Mouse (Mus musculus): ENCODE results near the gene Cox14.
"Not testable (repeated sequence)": the region's sequence is repeated elsewhere in the genome, so short reads cannot be mapped to it uniquely, and the experiment has no call there.

Cox14 gene

DNA sequence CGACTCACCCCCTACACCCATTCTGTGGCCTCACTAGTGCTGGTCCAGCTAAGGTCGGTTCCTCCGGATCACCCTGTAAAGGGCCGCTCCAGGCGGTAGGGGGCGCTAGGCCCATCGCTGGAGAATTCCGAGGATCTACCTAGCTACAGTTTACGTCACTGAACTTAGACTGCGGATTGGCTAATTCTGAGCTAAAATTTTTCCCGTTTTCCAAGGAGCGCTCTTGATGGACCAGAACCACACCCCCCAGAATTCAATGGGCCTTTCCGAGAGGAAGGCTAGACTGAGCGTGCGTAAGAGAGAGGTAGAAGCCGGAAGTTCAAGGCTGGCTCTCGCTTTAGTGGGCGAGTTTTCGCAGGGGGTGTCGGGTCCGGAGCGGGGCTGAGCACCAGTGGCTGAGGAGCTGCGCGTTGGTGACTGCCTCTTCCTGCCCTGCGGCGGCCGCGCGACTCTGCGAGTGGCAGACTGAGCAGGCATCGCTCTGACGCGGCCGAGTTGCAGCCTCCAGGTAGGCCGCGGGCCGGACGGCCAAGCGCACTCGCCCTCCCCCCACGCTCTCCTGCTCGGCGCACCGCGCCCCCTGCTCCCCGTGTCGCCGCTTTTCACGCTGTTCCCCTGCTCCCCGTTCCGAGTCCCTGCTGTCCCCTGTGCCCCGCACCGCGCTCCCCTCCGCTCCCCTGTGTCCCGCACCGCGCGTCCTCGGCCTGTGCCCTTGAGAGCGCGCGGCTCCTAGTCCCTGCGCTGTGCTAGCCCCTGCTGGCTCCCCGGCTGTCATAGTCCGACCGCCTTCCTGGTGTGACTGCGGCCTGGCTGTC, at the start of gene Cox14:
Cox14 (plus strand) TSS at position 278 of the 815 bp plus-strand sequence.
- peak; percentile 96 for DNase-seq (ENCODE audit: extremely low read depth, insufficient read length, low spot score)

GRCm38 (mm10) chr15:99677089-99677488, 48.3 kb upstream of the Cox14 start:
- DNase-seq (ENCODE audit: extremely low read depth, insufficient read length, low spot score) = no peak

DNA sequence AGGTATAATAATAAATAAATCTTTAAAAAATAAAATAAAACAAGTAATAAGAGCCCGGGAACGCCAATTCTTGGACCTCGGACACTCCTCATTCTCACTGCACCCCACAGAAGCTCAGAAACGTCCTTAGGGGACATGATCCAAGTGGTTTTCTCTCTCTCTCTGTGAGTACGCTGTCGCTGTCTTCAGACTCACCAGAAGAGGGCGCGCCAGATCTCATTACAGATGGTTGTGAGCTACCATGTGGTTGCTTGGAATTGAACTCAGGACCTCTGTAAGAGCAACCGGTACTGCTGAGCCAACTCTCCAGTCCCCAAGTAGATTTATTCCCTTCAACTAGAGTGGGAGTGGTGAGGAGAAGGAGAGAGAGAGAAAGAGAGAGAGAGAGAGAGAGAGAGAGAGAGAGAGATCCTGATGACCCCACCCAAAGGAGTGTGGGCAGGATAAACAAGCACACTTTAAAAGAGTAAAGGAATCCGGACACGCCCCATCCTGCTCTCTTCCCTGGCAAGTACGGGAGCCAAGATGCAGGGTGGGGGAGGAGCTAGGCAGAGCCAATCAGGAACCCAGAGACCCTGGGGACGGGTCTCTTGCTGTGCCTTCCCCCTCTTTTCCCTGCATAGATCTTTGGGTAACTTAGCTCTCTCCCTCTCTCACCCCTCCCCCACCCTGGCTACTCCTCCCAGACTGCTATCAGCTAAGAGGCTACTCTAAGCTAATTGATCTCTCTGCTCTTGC, 47.2 kb upstream of the Cox14 start:
- DNase-seq (ENCODE audit: extremely low read depth, insufficient read length, low spot score) = no peak

- DNase-seq (ENCODE audit: extremely low read depth, insufficient read length, low spot score) = no peak
These were observed 46.4 kb upstream of the Cox14 start for GRCm38 (mm10) chr15:99679008-99679407.

DNA sequence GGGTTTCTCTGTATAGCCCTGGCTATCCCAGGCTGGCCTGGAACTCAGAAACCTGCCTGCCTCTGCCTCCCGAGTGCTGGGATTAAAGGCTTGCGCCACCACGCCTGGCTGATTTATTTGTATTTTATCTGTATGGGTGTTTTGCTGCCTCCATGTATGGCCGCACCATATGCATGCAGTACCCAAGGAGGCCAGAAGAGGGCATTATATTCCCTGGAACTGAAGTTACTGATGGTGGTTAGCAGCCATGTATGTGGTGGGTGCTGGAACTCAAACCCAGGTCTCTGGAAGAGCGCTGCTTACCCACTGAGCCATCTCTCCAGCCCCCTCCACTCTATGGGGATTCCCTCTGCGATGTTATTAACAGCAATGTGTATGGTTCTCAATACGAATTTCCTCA, 42.5 kb upstream of the Cox14 start:
- DNase-seq (ENCODE audit: extremely low read depth, insufficient read length, low spot score) = no peak

DNA sequence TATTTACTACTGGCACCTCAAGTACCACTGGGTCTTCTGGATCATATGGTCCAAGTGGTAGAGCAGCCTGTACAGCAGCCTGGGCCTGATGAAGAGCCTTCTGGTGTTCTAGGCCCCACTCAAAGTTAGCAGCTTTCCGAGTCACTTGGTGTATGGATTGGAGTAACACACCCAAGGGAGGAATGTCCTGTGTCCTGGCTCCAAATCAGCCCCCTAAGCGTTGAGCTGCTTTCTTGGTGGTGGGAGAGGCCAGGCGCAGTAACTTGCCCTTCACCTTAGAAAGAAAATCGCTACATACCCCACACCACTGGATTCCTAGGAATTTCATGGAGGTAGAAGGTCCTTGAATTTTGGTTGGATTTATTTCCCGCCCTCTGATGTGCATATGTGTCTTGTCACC, 41.3 kb upstream of the Cox14 start:
- DNase-seq (ENCODE audit: extremely low read depth, insufficient read length, low spot score) = no peak

DNA sequence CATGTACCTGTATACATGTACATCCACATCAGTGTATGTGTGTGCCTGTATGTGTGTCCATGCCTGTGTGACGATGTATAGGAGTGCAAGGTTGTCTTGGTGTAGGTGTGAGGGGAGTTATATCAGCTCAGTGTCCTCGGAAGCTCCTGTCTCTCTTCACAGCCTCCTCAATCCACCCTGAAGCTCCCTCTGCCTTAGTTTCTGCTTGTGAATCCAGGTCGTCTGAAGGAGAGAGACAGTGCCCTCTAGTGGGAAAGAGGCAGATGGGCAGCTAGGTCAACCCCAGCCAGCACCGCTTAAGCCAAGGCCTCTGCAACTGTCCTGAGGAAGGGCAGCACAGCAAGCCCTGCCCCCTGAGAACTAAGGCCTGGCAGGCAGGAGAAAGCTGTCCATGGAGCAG, 36.7 kb upstream of the Cox14 start:
- peak; percentile 48 for DNase-seq (ENCODE audit: extremely low read depth, insufficient read length, low spot score)

DNA sequence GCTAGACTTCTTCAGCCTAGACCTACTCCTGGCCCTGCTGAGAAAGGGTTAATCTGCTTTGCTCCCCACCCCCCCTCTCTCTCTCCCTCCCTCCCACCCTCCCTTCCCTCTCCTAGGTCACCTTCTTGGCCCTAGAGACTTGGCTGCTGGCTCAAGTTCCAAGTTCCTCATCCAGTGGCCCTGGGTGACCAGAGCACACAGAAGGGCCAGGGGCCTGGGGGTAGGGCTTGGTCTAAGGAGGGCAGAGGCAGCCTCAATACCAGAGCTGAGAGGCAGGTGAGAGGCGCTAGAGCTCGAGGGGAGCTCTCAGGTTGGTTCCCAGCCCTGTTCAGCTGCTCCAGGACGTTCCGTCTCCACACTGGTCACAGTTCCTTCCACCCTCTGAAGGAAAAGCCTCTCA, 34.5 kb upstream of the Cox14 start:
- DNase-seq (ENCODE audit: extremely low read depth, insufficient read length, low spot score) = no peak

DNA sequence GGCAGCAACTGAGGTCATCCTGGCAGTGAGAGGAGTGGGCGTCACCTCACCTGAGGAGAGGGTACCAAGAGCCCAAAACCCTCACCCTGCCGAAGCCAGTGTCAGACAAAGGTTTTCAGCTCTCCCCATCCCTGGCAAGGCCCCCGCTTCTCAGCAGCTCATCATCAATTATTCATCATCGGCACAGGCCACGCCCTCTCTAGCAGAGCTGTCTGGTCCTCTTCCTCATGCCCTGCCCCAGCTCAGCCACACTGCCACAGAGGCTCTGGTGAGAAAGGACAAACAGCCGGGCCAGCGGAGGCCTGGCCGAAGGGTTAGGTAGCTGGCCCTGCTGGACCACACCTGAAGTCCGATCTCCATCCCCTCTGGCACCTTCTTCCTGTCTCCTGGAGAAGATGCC, 33.4 kb upstream of the Cox14 start:
- no peak for DNase-seq (ENCODE audit: extremely low read depth, insufficient read length, low spot score)

- no peak for DNase-seq (ENCODE audit: extremely low read depth, insufficient read length, low spot score)
These were observed 28.1 kb upstream of the Cox14 start for GRCm38 (mm10) chr15:99697309-99697708.

DNA sequence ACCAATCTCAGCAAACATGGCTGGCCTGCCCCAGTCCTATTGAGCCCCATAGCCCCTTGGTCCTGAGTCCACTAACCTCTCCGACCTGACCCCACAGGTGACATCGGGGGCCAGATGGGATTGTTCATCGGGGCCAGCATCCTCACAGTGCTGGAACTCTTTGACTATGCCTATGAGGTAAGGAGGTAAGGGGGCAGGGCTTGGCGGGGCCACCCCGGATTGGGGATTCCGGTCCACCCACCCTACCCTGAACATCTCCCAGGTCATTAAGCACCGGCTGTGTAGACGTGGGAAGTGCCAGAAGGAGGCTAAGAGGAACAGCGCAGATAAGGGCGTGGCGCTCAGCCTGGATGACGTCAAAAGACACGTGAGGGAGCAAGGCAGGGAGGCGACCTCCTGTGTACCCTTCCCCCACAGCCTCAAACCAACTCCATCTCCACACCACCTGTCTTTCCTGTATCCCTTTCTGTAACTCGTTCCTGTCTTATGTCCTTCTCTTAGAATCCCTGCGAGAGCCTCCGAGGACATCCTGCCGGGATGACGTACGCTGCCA, 26.8 kb upstream of the Cox14 start:
- no peak for DNase-seq (ENCODE audit: extremely low read depth, insufficient read length, low spot score)

GRCm38 (mm10) chr15:99699715-99700114, 25.7 kb upstream of the Cox14 start:
- DNase-seq (ENCODE audit: extremely low read depth, insufficient read length, low spot score) = no peak

DNA sequence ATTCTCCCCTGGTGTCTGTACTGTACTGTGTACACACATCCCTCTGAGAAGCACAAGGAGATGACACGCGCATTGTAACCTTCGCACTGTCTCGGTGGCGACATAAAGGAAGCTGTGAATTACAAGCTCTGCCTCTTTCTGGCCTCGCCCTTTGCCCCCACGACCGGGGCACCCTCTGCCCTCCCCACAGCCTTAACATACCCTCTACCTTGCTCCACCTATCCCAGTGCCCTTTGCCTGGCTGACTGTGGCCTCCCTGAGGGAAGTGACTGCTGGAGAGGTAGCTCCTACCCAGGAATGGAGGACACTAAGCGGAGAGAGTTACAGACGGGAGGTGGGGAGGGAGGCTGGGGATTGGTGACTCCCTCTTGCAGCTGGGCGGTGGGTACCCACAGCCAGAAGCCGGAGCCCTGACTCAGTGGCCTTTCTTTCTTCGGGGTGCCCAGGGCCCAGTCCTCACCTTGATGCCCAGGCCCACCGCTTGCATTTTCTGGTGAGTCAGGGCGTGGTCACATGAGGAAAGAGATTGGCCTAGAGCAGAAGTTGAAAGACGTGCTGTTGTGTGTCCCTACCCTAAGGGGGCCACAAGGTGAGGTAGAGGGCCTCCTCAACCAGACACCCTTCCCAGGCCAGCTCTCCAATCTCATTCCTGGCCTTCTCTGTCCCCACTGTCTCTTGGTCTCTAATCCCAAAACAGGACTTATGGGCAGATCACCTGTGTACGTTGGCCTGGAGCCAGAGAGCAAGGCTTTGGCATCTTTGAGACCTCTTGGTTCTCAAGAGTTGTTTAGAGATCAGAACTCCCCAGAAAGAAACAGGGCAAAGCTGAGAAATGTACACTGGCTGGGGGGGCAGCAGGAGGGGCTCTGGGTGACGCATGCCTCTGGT, 25.0 kb upstream of the Cox14 start:
- DNase-seq (ENCODE audit: extremely low read depth, insufficient read length, low spot score) = no peak

GRCm38 (mm10) chr15:99701640-99701998, 23.8 kb upstream of the Cox14 start:
- not testable (repeated sequence) for DNase-seq (ENCODE audit: extremely low read depth, insufficient read length, low spot score)

DNA sequence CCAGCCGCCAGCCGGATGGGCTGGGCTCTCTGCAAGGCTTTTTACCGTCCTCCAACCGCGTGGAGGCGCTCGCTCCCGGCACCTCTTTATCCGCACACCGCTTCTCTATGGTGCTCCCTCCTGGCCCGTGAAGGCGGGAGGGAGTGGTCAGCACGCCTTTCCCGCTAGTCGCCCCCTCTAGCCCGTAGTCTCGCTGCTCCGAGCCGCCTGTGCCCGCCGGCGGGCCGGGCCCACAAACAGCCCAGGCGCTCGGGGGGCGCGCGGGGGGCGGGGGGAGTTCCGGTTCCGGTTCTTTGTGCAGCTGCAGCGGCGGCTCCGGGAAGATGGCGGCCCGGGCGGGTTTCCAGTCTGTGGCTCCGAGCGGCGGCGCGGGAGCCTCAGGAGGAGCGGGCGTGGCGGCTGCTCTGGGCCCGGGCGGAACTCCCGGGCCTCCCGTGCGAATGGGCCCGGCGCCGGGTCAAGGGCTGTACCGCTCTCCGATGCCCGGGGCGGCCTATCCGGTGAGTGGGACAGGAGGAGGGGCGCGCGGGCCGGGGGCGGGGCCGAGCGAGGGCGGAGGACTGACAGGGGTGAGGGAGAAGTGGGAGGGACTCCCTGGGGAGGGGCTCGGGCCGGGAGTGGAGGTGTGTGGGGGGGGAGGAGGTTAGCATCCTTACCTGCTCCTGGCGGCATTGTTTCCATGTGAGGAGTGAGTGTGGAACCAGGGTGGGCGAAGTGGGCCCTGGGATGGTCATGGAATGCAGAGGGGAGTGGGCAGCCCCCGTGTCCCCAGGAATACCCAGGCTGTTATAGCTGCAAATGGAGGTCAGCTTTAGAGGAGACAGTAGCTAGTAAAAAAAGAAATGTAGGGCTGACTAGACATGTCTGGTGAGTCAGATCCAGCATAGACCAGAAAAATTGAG, 23.2 kb upstream of the Cox14 start, which contains the start of gene Smarcd1:
Smarcd1 (plus strand) TSS at position 131 of the 902 bp plus-strand sequence.
- DNase-seq (ENCODE audit: extremely low read depth, insufficient read length, low spot score) = peak; percentile 89

- DNase-seq (ENCODE audit: extremely low read depth, insufficient read length, low spot score) = no peak
These were observed 22.3 kb upstream of the Cox14 start for GRCm38 (mm10) chr15:99703104-99703503.

GRCm38 (mm10) chr15:99703676-99704040, 21.8 kb upstream of the Cox14 start:
- no peak for DNase-seq (ENCODE audit: extremely low read depth, insufficient read length, low spot score)

DNA sequence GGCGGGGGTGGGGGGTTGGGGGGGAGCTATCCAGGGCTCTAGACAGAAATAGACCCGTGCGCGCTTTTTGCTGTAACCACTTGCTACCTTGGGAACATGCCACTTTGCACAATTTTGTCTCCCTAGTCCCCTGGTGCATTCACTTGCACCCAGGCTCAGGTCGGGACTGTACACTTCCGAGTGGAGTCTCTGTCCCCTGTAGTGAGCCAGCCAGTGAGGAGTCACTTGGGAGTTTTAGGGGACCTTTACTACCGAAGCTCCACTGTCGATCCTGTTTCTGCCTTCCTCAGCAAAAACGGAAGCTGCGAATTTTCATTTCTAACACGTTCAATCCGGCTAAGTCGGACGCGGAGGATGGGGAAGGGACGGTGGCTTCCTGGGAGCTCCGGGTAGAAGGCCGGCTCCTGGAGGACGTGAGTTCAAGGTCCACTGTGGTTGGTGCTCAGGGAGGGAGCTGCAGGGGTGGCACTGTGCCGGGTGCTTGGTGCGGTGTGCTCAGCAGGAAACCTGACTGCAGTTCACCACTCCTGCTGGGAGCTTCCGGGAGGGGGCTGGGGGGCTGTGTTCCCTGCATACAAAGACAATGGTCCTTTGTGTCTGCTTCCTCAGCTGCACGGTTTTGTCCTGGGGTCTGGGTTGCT, 21.3 kb upstream of the Cox14 start:
- no peak for DNase-seq (ENCODE audit: extremely low read depth, insufficient read length, low spot score)

DNA sequence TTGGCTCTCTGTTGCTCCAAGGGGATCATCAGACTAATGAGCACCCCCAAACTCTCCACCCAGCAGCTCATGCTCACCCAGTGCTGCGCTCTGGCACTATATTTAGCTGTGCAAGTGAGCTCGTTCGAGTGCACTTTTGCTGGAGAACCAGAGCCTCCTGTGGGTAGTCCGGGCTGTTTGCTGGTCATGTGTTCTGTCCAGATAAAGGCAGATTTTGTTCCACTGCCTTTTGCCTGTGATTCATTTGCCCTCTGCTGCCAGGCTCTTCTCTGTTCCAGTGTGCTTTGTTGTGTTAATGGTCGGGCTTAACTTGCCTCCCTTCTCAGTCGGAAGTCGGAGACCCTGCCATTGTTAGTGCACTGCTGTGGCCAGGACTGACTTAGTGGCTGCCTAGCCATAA, 20.5 kb upstream of the Cox14 start:
- DNase-seq (ENCODE audit: extremely low read depth, insufficient read length, low spot score) = no peak
